In the genomic region with DNA sequence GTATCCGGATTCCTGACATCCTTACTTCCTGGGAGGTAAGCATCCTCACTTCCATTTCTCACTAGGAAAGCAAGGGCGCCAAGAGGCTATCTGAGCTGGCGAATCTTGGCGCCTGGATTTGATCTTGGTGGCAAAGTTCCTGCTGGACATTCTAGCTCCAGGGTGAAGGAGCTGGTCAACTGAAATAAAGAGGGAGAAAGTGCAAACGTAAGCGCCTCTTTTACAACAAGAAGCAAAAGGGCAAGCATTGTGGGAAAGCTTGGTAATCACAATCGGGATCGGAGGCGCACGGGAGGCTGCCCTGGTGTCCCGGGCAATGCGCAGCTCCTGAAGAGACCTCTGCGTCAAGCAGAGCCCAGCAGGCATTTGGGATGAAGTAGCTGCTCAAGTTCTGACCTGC, we compare ENCODE assay signal across 23 mouse cellular contexts. TPM values are rescaled to one million over a fixed set of nuclear protein-coding genes. Genes with fewer than 3 reads are reported as not detected.
DNase-seq lines count a peak whose midpoint lies in the region; ATAC-seq and TF ChIP-seq lines count a peak whose summit lies in the region.
"Had no signal": no experiment of that assay in that cellular context is flagged by ENCODE, and none has a peak within 500 bp of the region (broad histone marks: within the 10 kb centered on the region; RNA-seq: fewer than 3 reads in every experiment).

No protein-coding gene starts in this region.

- ATAC-seq in hindbrain, embryonic 12.5 days (ENCODE audit: low FRiP score) = no peak
- ATAC-seq: CD4-positive, CD25-positive, alpha-beta regulatory T cell, adult 4 months; forebrain, embryonic 16.5 days had no signal

- no peak for DNase-seq in hindbrain, embryonic 10.5 days (ENCODE audit: low spot score)
- DNase-seq in kidney, adult 9 months = peak; percentile 53
- DNase-seq in kidney, adult 18-20 months = no peak
- DNase-seq in cerebellum, adult 2 months = no peak
- DNase-seq: adrenal gland, adult 2 months; adrenal gland, postnatal 25 days; B cell, adult 2 months; cerebellum, adult 8-10 months; gastrocnemius, postnatal 10 days; heart, adult 18-20 months; heart, postnatal 10 days; heart, postnatal 4 days had no signal

- peaks cover 41% of the 10 kb centered on the region for H3K4me1 ChIP-seq in hindbrain, embryonic 10.5 days (replicated peaks)
- H3K4me1 ChIP-seq in hindbrain, embryonic 12.5 days = peaks cover 19% of the 10 kb centered on the region
- H3K4me1 ChIP-seq in E14TG2a.4 (replicated peaks; ENCODE audit: low read depth, low read length) = peaks cover 21% of the 10 kb centered on the region
- H3K4me1 ChIP-seq in cortical plate, adult 2 months (ENCODE audit: control insufficient read depth, insufficient read depth, low read length) = 0 out of 2 replicates have a peak, but pooled peaks cover 1% of the 10 kb centered on the region
- H3K4me1 ChIP-seq in cerebellum, adult 2 months (ENCODE audit: control insufficient read depth, insufficient read depth, low read length) = peaks cover 10% of the 10 kb centered on the region

- H3K36me3 ChIP-seq in hindbrain, embryonic 10.5 days = no peaks in the 10 kb centered on the region
- H3K36me3 ChIP-seq in hindbrain, embryonic 12.5 days = no peaks in the 10 kb centered on the region
- H3K36me3 ChIP-seq in E14TG2a.4 (ENCODE audit: insufficient read depth, low read length) = no peaks in the 10 kb centered on the region
- H3K36me3 ChIP-seq: embryonic facial prominence, embryonic 13.5 days; forebrain, embryonic 12.5 days; heart, embryonic 10.5 days had no signal

- H3K9ac ChIP-seq in hindbrain, embryonic 12.5 days = no peak overlapping the region
- H3K9ac ChIP-seq: embryonic facial prominence, embryonic 13.5 days; forebrain, embryonic 12.5 days; hindbrain, embryonic 14.5 days had no signal

- no peak for TF ChIP-seq CTCF in E14TG2a.4 (conservative IDR thresholded peaks at IDR 0.05; ENCODE audit: low read length)
- no peak for TF ChIP-seq CTCF in cortical plate, adult 2 months (IDR thresholded peaks at IDR 0.05; ENCODE audit: extremely low read depth, insufficient read depth, low read length)
- TF ChIP-seq CTCF in cerebellum, adult 2 months (IDR thresholded peaks at IDR 0.05; ENCODE audit: borderline replicate concordance, insufficient read depth, low read depth, low read length) = no peak

- no peak for TF ChIP-seq POLR2A in cortical plate, adult 2 months (IDR thresholded peaks at IDR 0.05; ENCODE audit: extremely low read depth, insufficient read depth, low read length)
- TF ChIP-seq POLR2A in cerebellum, adult 2 months (IDR thresholded peaks at IDR 0.05; ENCODE audit: borderline replicate concordance, insufficient read depth, low read length) = no peak

- no peak overlapping the region for H3K4me3 ChIP-seq in hindbrain, embryonic 10.5 days
- no peak overlapping the region for H3K4me3 ChIP-seq in hindbrain, embryonic 12.5 days
- H3K4me3 ChIP-seq in E14TG2a.4 (replicated peaks; ENCODE audit: low read length) = peak overlapping the region; percentile 52
- H3K4me3 ChIP-seq in cortical plate, adult 2 months (ENCODE audit: insufficient read depth, low read length) = no peak overlapping the region
- no peak overlapping the region for H3K4me3 ChIP-seq in cerebellum, adult 2 months (replicated peaks; ENCODE audit: insufficient read depth, low read depth, low read length)
- H3K4me3 ChIP-seq: embryonic facial prominence, embryonic 13.5 days; forebrain, embryonic 12.5 days; heart, embryonic 10.5 days had no signal

- H3K27ac ChIP-seq in hindbrain, embryonic 10.5 days = peak overlapping the region; percentile 4; the same call in 1 of the 2 replicates
- H3K27ac ChIP-seq in hindbrain, embryonic 12.5 days = no peak overlapping the region
- peak overlapping the region; percentile 65; the same call in 1 of the 2 replicates for H3K27ac ChIP-seq in cortical plate, adult 2 months (ENCODE audit: insufficient read depth, low read length)
- no peak overlapping the region for H3K27ac ChIP-seq in cerebellum, adult 2 months (ENCODE audit: insufficient read depth, low read length)
- H3K27ac ChIP-seq: embryonic facial prominence, embryonic 13.5 days; forebrain, embryonic 12.5 days; heart, embryonic 10.5 days; hindbrain, embryonic 14.5 days had no signal

- H3K9me3 ChIP-seq in hindbrain, embryonic 10.5 days = no peaks in the 10 kb centered on the region
- H3K9me3 ChIP-seq in hindbrain, embryonic 12.5 days (replicated peaks) = no peaks in the 10 kb centered on the region
- H3K9me3 ChIP-seq in E14TG2a.4 (ENCODE audit: low read length) = no peaks in the 10 kb centered on the region
- H3K9me3 ChIP-seq: embryonic facial prominence, embryonic 13.5 days; forebrain, embryonic 12.5 days; heart, embryonic 10.5 days had no signal

- H3K4me2 ChIP-seq in hindbrain, embryonic 12.5 days (replicated peaks) = no peak overlapping the region
- H3K4me2 ChIP-seq: embryonic facial prominence, embryonic 13.5 days; forebrain, embryonic 12.5 days; hindbrain, embryonic 14.5 days had no signal

- WGBS in hindbrain, embryonic 10.5 days = 49% methylated on average over 13 of the region's 13 CpGs
- 53% methylated on average over 13 of the region's 13 CpGs for WGBS in hindbrain, embryonic 12.5 days
- WGBS in cerebellum, adult 2 months = 71% methylated on average over 13 of the region's 13 CpGs

- peaks cover 8% of the 10 kb centered on the region; the same call in 1 of the 2 replicates for H3K27me3 ChIP-seq in hindbrain, embryonic 10.5 days (ENCODE audit: insufficient read depth, poor library complexity, severe bottlenecking)
- H3K27me3 ChIP-seq in hindbrain, embryonic 12.5 days = no peaks in the 10 kb centered on the region
- H3K27me3 ChIP-seq in E14TG2a.4 (ENCODE audit: insufficient read depth, low read length) = peaks cover 10% of the 10 kb centered on the region
- no peaks in the 10 kb centered on the region for H3K27me3 ChIP-seq in cerebellum, adult 2 months (ENCODE audit: control insufficient read depth, insufficient read depth, low read length)

RNA-seq across cellular contexts. Expression of a gene that starts 41.0 kb away (rescaled TPM):
- not detected in 2 replicates for polyA plus RNA-seq in hindbrain, embryonic 10.5 days (2016; fragmentation: Nextera tagmentation; extraction: Ambion mirVana)
- not detected in 2 replicates for polyA plus RNA-seq in hindbrain, embryonic 12.5 days (2016; fragmentation: Nextera tagmentation; extraction: Ambion mirVana)
- not detected in 2 replicates for polyA plus RNA-seq in cortical plate, adult 2 months (2012; rRNA removed)
- polyA plus RNA-seq in cerebellum, adult 2 months (2012; rRNA removed) = not detected in 2 replicates
- polyA plus RNA-seq: adrenal gland, adult 2 months; CD4-positive, CD25-positive, alpha-beta regulatory T cell, adult 4 months; embryonic facial prominence, embryonic 13.5 days; forebrain, embryonic 12.5 days; forebrain, embryonic 16.5 days; frontal cortex, adult 2 months; heart, embryonic 10.5 days; heart, embryonic 14.5 days; hindbrain, embryonic 14.5 days had no signal

RNA-seq across cellular contexts. Expression of a gene that starts 56.3 kb away (rescaled TPM):
- 33.7 and 37.0 TPM in 2 replicates for polyA plus RNA-seq in hindbrain, embryonic 10.5 days (2016; fragmentation: Nextera tagmentation; extraction: Ambion mirVana)
- polyA plus RNA-seq in hindbrain, embryonic 12.5 days (2016; fragmentation: Nextera tagmentation; extraction: Ambion mirVana) = 59.6 and 62.0 TPM in 2 replicates
- 9.4 and 9.5 TPM in 2 replicates for polyA plus RNA-seq in cortical plate, adult 2 months (2012; rRNA removed)
- 21.7 and 21.8 TPM in 2 replicates for polyA plus RNA-seq in cerebellum, adult 2 months (2012; rRNA removed)

Comparison
In these comparisons a context has a peak if more than half of its experiments do, and no peak if none do; other contexts are left out.
1. H3K27ac ChIP-seq: peak in hindbrain, embryonic 10.5 days (single experiment) and cortical plate, adult 2 months (single experiment); none in hindbrain, embryonic 12.5 days (single experiment) and cerebellum, adult 2 months (single experiment).